Mouse (Mus musculus) neutrophil, adult 59 days (primary cell): Measurements from ENCODE around the gene Serpina1a. TPM values are rescaled to one million over a fixed set of nuclear protein-coding genes. Genes with fewer than 3 reads are reported as not detected.

Source experiments
- total RNA-seq, 2 experiments: library from RNA; stranded (reverse); gene quantifications; 1 replicate in 1 of 2; 2 replicates in 1 of 2; pipeline ENCODE4 v1.2.4; 2023

Serpina1a gene
- not detected for total RNA-seq

GRCm38 (mm10) chr12:103863101-103863974 is at the start of gene Serpina1a:
Gene Serpina1a, minus strand, starts transcription at chr12:103863562.

GRCm38 (mm10) chr12:103904837-103905340 is 41.5 kb upstream of the Serpina1a start, which contains the start of gene Serpina1c:
Gene Serpina1c, minus strand, starts transcription at chr12:103904887.

GRCm38 (mm10) chr12:103830273-103830672 is 33.1 kb downstream of the Serpina1a start, which contains the start of gene Serpina1b:
Gene Serpina1b, minus strand, starts transcription at chr12:103830373.

Other genes starting within 250 kb of the Serpina1a start
- gene Serpina10, start 232.1 kb downstream of the Serpina1a start, total RNA-seq: under 1 TPM in 1 of 2 experiments, not detected in 1; 0.29 TPM
- gene Serpina6, start 206.3 kb downstream of the Serpina1a start, total RNA-seq: not detected
- gene Serpina16, start 187.4 kb downstream of the Serpina1a start, total RNA-seq: not detected
- not detected for gene Serpina1f, start 168.0 kb downstream of the Serpina1a start, total RNA-seq
- 1 to 10 TPM in 1 of 2 experiments, under 1 TPM in 1; 0.89 to 1.1 TPM for gene Serpina1d, start 90.0 kb downstream of the Serpina1a start, total RNA-seq
- under 1 TPM in 1 of 2 experiments, not detected in 1; 0.47 TPM for gene Serpina1b, start 33.2 kb downstream of the Serpina1a start, total RNA-seq
- gene Serpina1c, start 41.3 kb upstream of the Serpina1a start, total RNA-seq: under 1 TPM; 0.31 to 0.37 TPM
- not detected for gene Serpina1e, start 95.4 kb upstream of the Serpina1a start, total RNA-seq
- under 1 TPM in 1 of 2 experiments, not detected in 1; 0.78 TPM for gene Serpina11, start 126.4 kb upstream of the Serpina1a start, total RNA-seq
- gene Serpina9, start 150.2 kb upstream of the Serpina1a start, total RNA-seq: not detected
- not detected for gene Serpina12, start 180.9 kb upstream of the Serpina1a start, total RNA-seq
- not detected for gene Serpina5, start 237.6 kb upstream of the Serpina1a start, total RNA-seq
- not detected for gene Serpina3a, start 249.2 kb upstream of the Serpina1a start, total RNA-seq